Mouse (Mus musculus) CH12.LX (cell line): ENCODE data around the gene Tmc4. TPM values are rescaled to one million over a fixed set of nuclear protein-coding genes. Genes with fewer than 3 reads are reported as not detected.

Experiments
- DNase-seq: peaks from one replicate; pipeline ENCODE4 v3.0.0-alpha.2; 2013; ENCODE audit errors: extremely low read depth
- H3K27ac ChIP-seq: 2 replicates; pipeline ENCODE4 v1.5.1; 2012; ENCODE audit warnings: low read depth, mild to moderate bottlenecking, control low read depth, moderate library complexity; ENCODE audit not compliant: insufficient read depth
- H3K27me3 ChIP-seq: replicated peaks from 2 replicates; pipeline ENCODE3; 2012; ENCODE audit warnings: inconsistent platforms
- H3K36me3 ChIP-seq, 2 experiments: replicated peaks in 1 of 2; 2 replicates each; pipeline versions ENCODE3 to v1.6.1; 2012; ENCODE audit warnings: inconsistent platforms in 1 of 2, low read length in 1 of 2, mild to moderate bottlenecking in 1 of 2, mixed read lengths in 1 of 2, moderate library complexity in 1 of 2; ENCODE audit not compliant: control insufficient read depth in 1 of 2, insufficient read depth in 1 of 2
- H3K4me1 ChIP-seq, 2 experiments: 2 replicates each; pipeline ENCODE4 v1.6.1; 2012; ENCODE audit warnings: inconsistent platforms in 1 of 2, moderate library complexity in 1 of 2; ENCODE audit not compliant: insufficient read depth in 2 of 2, control insufficient read depth in 1 of 2
- H3K4me2 ChIP-seq: 2 replicates; pipeline ENCODE4 v1.6.1; 2012; ENCODE audit warnings: low read depth, mild to moderate bottlenecking, control low read depth; ENCODE audit not compliant: poor library complexity, insufficient read depth, severe bottlenecking
- H3K4me3 ChIP-seq, 3 experiments: fragments of 150-350 bp in 1 of 3; sonication (generic) in 1 of 3; replicated peaks in 1 of 3; 2 replicates each; pipeline versions ENCODE3 to v1.5.1; 2011 to 2012; ENCODE audit warnings: low read depth in 2 of 3, low read length in 2 of 3, mild to moderate bottlenecking in 2 of 3, moderate library complexity in 2 of 3, control low read depth in 1 of 3, improper control_type of control experiment in 1 of 3, inconsistent platforms in 1 of 3, mixed read lengths in 1 of 3; ENCODE audit not compliant: poor library complexity in 1 of 3
- H3K79me2 ChIP-seq: replicated peaks from 2 replicates; pipeline ENCODE4 v1.6.1; 2012; ENCODE audit warnings: mild to moderate bottlenecking, moderate library complexity; ENCODE audit not compliant: control insufficient read depth, poor library complexity, insufficient read depth, severe bottlenecking; ENCODE audit errors: extremely low read depth
- H3K9ac ChIP-seq: 2 replicates; pipeline ENCODE4 v1.6.1; 2012; ENCODE audit warnings: low read depth, mild to moderate bottlenecking, control low read depth, moderate library complexity; ENCODE audit not compliant: insufficient read depth
- H3K9me3 ChIP-seq: replicated peaks from 2 replicates; pipeline ENCODE3; 2012; ENCODE audit warnings: low read length, inconsistent platforms, mixed read lengths
- ELF1 ChIP-seq: IDR thresholded peaks from 2 replicates; pipeline ENCODE4 v1.6.1; 2014; ENCODE audit warnings: low read depth, mild to moderate bottlenecking, inconsistent platforms, low read length, improper control_type of control experiment
- IRF4 ChIP-seq: IDR thresholded peaks from 2 replicates; pipeline ENCODE4 v1.6.1; 2014; ENCODE audit warnings: low read depth, mild to moderate bottlenecking, inconsistent platforms, low read length, improper control_type of control experiment
- MAX ChIP-seq: IDR thresholded peaks from 2 replicates; pipeline ENCODE4 v1.6.1; 2011; ENCODE audit warnings: low read length, improper control_type of control experiment
- MXI1 ChIP-seq: IDR thresholded peaks from 2 replicates; pipeline ENCODE4 v1.6.1; 2011; ENCODE audit warnings: mild to moderate bottlenecking, low read depth, low read length, improper control_type of control experiment
- MYC ChIP-seq: IDR thresholded peaks from 2 replicates; pipeline ENCODE4 v1.6.1; 2011; ENCODE audit warnings: low read depth, mild to moderate bottlenecking, improper control_type of control experiment, low read length
- NELFE ChIP-seq: IDR thresholded peaks from 2 replicates; pipeline ENCODE4 v1.6.1; 2011; ENCODE audit warnings: low read depth, low read length, improper control_type of control experiment
- NRF1 ChIP-seq: IDR thresholded peaks from 2 replicates; pipeline ENCODE4 v1.6.1; 2014; ENCODE audit warnings: low read depth, mild to moderate bottlenecking, inconsistent platforms, low read length, improper control_type of control experiment, moderate library complexity
- PAX5 ChIP-seq: IDR thresholded peaks from 2 replicates; pipeline ENCODE4 v1.6.1; 2012; ENCODE audit warnings: low read length, inconsistent platforms, mixed read lengths
- POLR2A ChIP-seq: IDR thresholded peaks from 2 replicates; pipeline ENCODE4 v1.6.1; 2011; ENCODE audit warnings: low read depth, mild to moderate bottlenecking, improper control_type of control experiment, low read length
- TBP ChIP-seq: conservative IDR thresholded peaks from 2 replicates; pipeline ENCODE4 v1.6.1; 2011; ENCODE audit warnings: low read depth, low read length, improper control_type of control experiment
- TCF12 ChIP-seq: IDR thresholded peaks from 2 replicates; pipeline ENCODE4 v1.6.1; 2014; ENCODE audit warnings: low read depth, mild to moderate bottlenecking, inconsistent platforms, low read length, improper control_type of control experiment
- USF1 ChIP-seq: IDR thresholded peaks from 2 replicates; pipeline ENCODE4 v1.6.1; 2014; ENCODE audit warnings: low read depth, mild to moderate bottlenecking, inconsistent platforms, low read length, improper control_type of control experiment
- USF2 ChIP-seq: conservative IDR thresholded peaks from 2 replicates; pipeline ENCODE4 v1.6.1; 2011; ENCODE audit warnings: low read depth, low read length, improper control_type of control experiment
- ZMIZ1 ChIP-seq: IDR thresholded peaks from 2 replicates; pipeline ENCODE4 v1.6.1; 2012; ENCODE audit warnings: low read depth, mild to moderate bottlenecking, inconsistent platforms, low read length, improper control_type of control experiment
- dilution Hi-C: fragments of 300-500 bp; cut with MboI; formaldehyde crosslinking; loops from 2 replicates; pipeline ENCODE4 v1.14.3; 2020; ENCODE audit warnings: low sequenced_read_pairs; ENCODE audit not compliant: extremely low pct_unique_long_range_greater_than_20kb, extremely low pct_ligation_motif_present
- in situ Hi-C: fragments of 300-500 bp; cut with MboI; formaldehyde crosslinking; loops from 3 replicates; pipeline ENCODE4 v1.14.3; 2019; ENCODE audit warnings: low sequenced_read_pairs, low pct_ligation_motif_present, low pct_unique_long_range_greater_than_20kb, mixed read lengths
- polyA plus RNA-seq: library from polyadenylated mRNA; unstranded; fragments of >175 nt; gene quantifications from 2 replicates; pipeline ENCODE4 v1.2.1, GENCODE M21; 2012; ENCODE audit warnings: low read depth; ENCODE audit not compliant: insufficient read length
- total RNA-seq, 2 experiments: library from RNA; depleted of rRNA; stranded (reverse); fragments of 300-350 nt in 1 of 2; fragments of >200 nt in 1 of 2; gene quantifications; 2 replicates each; pipeline ENCODE4 v1.2.3; 2012 to 2014

Tmc4 gene
- total and polyA plus RNA-seq, 3 experiments, result 0.56 to 4.6 (median 1.8) TPM

- DNase-seq, result no peak
- Histone ChIP-seq H3K4me1 (peaks cover 0 to 3% of the 10 kb centered on the region in 2 experiments; a peak in 1 of 4 replicates), H3K4me3 (no peak overlapping the region), H3K9me3 (no peaks in the 10 kb centered on the region), H3K4me2 (no peak overlapping the region), H3K9ac (no peak overlapping the region), H3K79me2 (no peaks in the 10 kb centered on the region), H3K36me3 (peaks cover 27 to 72% of the 10 kb centered on the region in 2 experiments), H3K27me3 (no peaks in the 10 kb centered on the region), H3K27ac (no peak overlapping the region)
- TF ChIP-seq ELF1, result no peak
- TF ChIP-seq MAX, result no peak
- no peak for TF ChIP-seq MYC
- no peak for TF ChIP-seq NRF1
- TF ChIP-seq IRF4, result no peak
- TF ChIP-seq USF1, result no peak
- in situ Hi-C loops, result no loop called here
- dilution Hi-C loops, result no loop called here
Observed at GRCm38 (mm10) chr7:3684698-3685097, 7.3 kb upstream of the Tmc4 start.

GRCm38 (mm10) chr7:3683908-3684550, 6.7 kb upstream of the Tmc4 start:
- no peaks in the 10 kb centered on the region for H3K27me3 ChIP-seq
- H3K4me3 ChIP-seq, result no peak overlapping the region
- no peak overlapping the region for H3K4me2 ChIP-seq
- dilution Hi-C loops (no loop called here), in situ Hi-C loops (no loop called here)
- H3K9ac ChIP-seq, result no peak overlapping the region
- H3K4me1 ChIP-seq, result peaks cover 0 to 3% of the 10 kb centered on the region in 2 experiments; a peak in 1 of 4 replicates
- DNase-seq, result no peak
- no peaks in the 10 kb centered on the region for H3K9me3 ChIP-seq
- TF ChIP-seq TBP (no peak), ZMIZ1 (no peak), USF2 (no peak), TCF12 (no peak), IRF4 (no peak), NELFE (no peak)
- peaks cover 27 to 75% of the 10 kb centered on the region in 2 experiments for H3K36me3 ChIP-seq
- H3K79me2 ChIP-seq, result no peaks in the 10 kb centered on the region
- no peak overlapping the region for H3K27ac ChIP-seq

GRCm38 (mm10) chr7:3676371-3676770, 982 bp downstream of the Tmc4 start:
- DNase-seq, result no peak
- no peak overlapping the region for H3K4me3 ChIP-seq
- no peak overlapping the region for H3K27ac ChIP-seq
- in situ Hi-C loops, result no loop called here
- dilution Hi-C loops, result no loop called here
- H3K9me3 ChIP-seq, result no peaks in the 10 kb centered on the region
- no peak overlapping the region for H3K9ac ChIP-seq
- no peak overlapping the region for H3K4me2 ChIP-seq
- H3K79me2 ChIP-seq, result no peaks in the 10 kb centered on the region
- peaks cover 2 to 39% of the 10 kb centered on the region in 2 experiments for H3K36me3 ChIP-seq
- H3K27me3 ChIP-seq, result no peaks in the 10 kb centered on the region
- no peak for TF ChIP-seq MXI1
- no peak for TF ChIP-seq NELFE
- no peak for TF ChIP-seq POLR2A
- no peak for TF ChIP-seq PAX5
- peaks cover 0 to 31% of the 10 kb centered on the region in 2 experiments; a peak in 2 of 4 replicates for H3K4me1 ChIP-seq
